Mouse (Mus musculus): Measurements from ENCODE around the gene Erv3.

DNA sequence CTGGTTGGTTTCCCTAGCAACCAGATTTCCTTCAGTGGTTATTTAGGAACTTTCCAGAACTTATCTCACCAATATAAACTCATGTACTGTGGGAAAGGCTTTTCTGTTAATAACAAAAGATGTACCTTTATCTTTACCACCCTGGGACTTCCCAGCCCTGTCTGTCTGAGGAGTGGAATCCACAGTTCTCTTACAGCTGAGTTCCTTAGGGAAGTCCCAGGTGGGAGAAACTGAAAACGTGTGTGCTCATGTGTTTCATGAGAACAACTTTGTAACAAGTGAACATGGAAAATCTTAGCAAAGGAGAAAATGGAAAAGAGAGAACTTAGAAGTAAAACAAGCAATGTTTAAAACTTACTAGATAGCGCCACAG lies 18.2 kb downstream of the Erv3 start:
- TF ChIP-seq CTCF (IDR thresholded peaks at IDR 0.05; ENCODE audit: control insufficient read depth, insufficient read depth, insufficient read length), result no peak
- TF ChIP-seq MAX (IDR thresholded peaks at IDR 0.05), result no peak
- TF ChIP-seq MYOD1 (IDR thresholded peaks at IDR 0.05; ENCODE audit: control insufficient read depth, insufficient read length, low read depth), result no peak
- no peak for TF ChIP-seq MYOG (IDR thresholded peaks at IDR 0.05; ENCODE audit: control insufficient read depth, extremely low read depth, insufficient read length)
- no peak for TF ChIP-seq USF1 (IDR thresholded peaks at IDR 0.05; ENCODE audit: low read depth)

Data from C2C12 (cell line).